Mouse (Mus musculus): Measurements from ENCODE around the gene Ppm1k.

Gene Ppm1k

GRCm38 (mm10) chr6:57532022-57532421 is 3.2 kb downstream of the Ppm1k start:
- no peak for DNase-seq (ENCODE audit: low spot score)

- peak; percentile 29 for DNase-seq (ENCODE audit: low spot score)
Observed at GRCm38 (mm10) chr6:57531441-57531840, 3.8 kb downstream of the Ppm1k start.

GRCm38 (mm10) chr6:57531011-57531410 is 4.3 kb downstream of the Ppm1k start:
- no peak for DNase-seq (ENCODE audit: low spot score)

GRCm38 (mm10) chr6:57529336-57529845 is 5.9 kb downstream of the Ppm1k start:
- DNase-seq (ENCODE audit: low spot score): no peak

- no peak for DNase-seq (ENCODE audit: low spot score)
Observed at GRCm38 (mm10) chr6:57526933-57527332, 8.3 kb downstream of the Ppm1k start.

- DNase-seq (ENCODE audit: low spot score): no peak
Observed at GRCm38 (mm10) chr6:57524742-57525141, 10.5 kb downstream of the Ppm1k start.

GRCm38 (mm10) chr6:57520749-57521652 is 14.3 kb downstream of the Ppm1k start:
- no peak for DNase-seq (ENCODE audit: low spot score)

- DNase-seq (ENCODE audit: low spot score): no peak
Observed at GRCm38 (mm10) chr6:57514035-57514374, 21.3 kb downstream of the Ppm1k start.

GRCm38 (mm10) chr6:57513351-57514034 is 21.8 kb downstream of the Ppm1k start:
- no peak for DNase-seq (ENCODE audit: low spot score)

GRCm38 (mm10) chr6:57511899-57512298 is 23.4 kb downstream of the Ppm1k start:
- no peak for DNase-seq (ENCODE audit: low spot score)

- no peak for DNase-seq (ENCODE audit: low spot score)
Observed at GRCm38 (mm10) chr6:57503662-57504379, 31.4 kb downstream of the Ppm1k start.

- no peak for DNase-seq (ENCODE audit: low spot score)
Observed at GRCm38 (mm10) chr6:57499209-57499608, 36.1 kb downstream of the Ppm1k start.

GRCm38 (mm10) chr6:57468161-57468560 is 67.1 kb downstream of the Ppm1k start:
- peak; percentile 27 for DNase-seq (ENCODE audit: low spot score)

Measured in ovary, adult 18-20 months (tissue).